Mouse (Mus musculus): ENCODE data around the gene C77080.

GRCm38 (mm10) chr4:129246360-129247301 lies 14.6 kb downstream of the C77080 start:
- no peak for TF ChIP-seq TAL1 (IDR thresholded peaks at IDR 0.05; ENCODE audit: low read length)
- TF ChIP-seq GATA1 (IDR thresholded peaks at IDR 0.05; ENCODE audit: low read length): no peak

Data from erythroblast, embryonic 14.5 days (primary cell).